Mouse (Mus musculus) neural tube, embryonic 14.5 days (tissue): Measurements from ENCODE around the gene Fcor. TPM values are rescaled to one million over a fixed set of nuclear protein-coding genes. Genes with fewer than 3 reads are reported as not detected.

ENCODE experiments used
- ATAC-seq: fragments of 200-750 bp; cut with Nextera tagmentation; 2 replicates; pipeline ENCODE4 v1.8.0; 2017; ENCODE audit warnings: low read depth, mild to moderate bottlenecking, moderate TSS enrichment, moderate library complexity
- H3K27ac ChIP-seq: fragments of 300-500 bp; sonication (generic); 2 replicates; pipeline ENCODE4 v1.5.1; 2014; ENCODE audit warnings: low read depth, mild to moderate bottlenecking, control low read depth, low read length, moderate library complexity, mixed read lengths
- H3K27me3 ChIP-seq: fragments of 300-500 bp; sonication (generic); 2 replicates; pipeline ENCODE4 v1.6.1; 2014; ENCODE audit warnings: low read length; ENCODE audit not compliant: control insufficient read depth, insufficient read depth
- H3K36me3 ChIP-seq: fragments of 300-500 bp; sonication (generic); 2 replicates; pipeline ENCODE4 v1.6.1; 2014; ENCODE audit warnings: low read length, mixed read lengths; ENCODE audit not compliant: control insufficient read depth, insufficient read depth
- H3K4me1 ChIP-seq: fragments of 300-500 bp; sonication (generic); 2 replicates; pipeline ENCODE4 v1.6.1; 2014; ENCODE audit warnings: low read length; ENCODE audit not compliant: control insufficient read depth, insufficient read depth
- H3K4me2 ChIP-seq: fragments of 300-500 bp; sonication (generic); 2 replicates; pipeline ENCODE4 v1.6.1; 2014; ENCODE audit warnings: mild to moderate bottlenecking, low read depth, low read length, control low read depth
- H3K4me3 ChIP-seq: fragments of 300-500 bp; sonication (generic); 2 replicates; pipeline ENCODE4 v1.5.1; 2014; ENCODE audit warnings: low read depth, low read length, control low read depth, mixed read lengths
- H3K9ac ChIP-seq: fragments of 300-500 bp; sonication (generic); replicated peaks from 2 replicates; pipeline ENCODE4 v1.6.1; 2014; ENCODE audit warnings: low read depth, mild to moderate bottlenecking, control low read depth, low read length, mixed read lengths
- H3K9me3 ChIP-seq: fragments of 300-500 bp; sonication (generic); 2 replicates; pipeline ENCODE4 v1.6.1; 2016; ENCODE audit warnings: low read length; ENCODE audit not compliant: control insufficient read depth
- WGBS: fragments of 180-500 bp; shearing (Covaris S2); extraction: QIAGEN DNeasy Blood & Tissue Kit; methylation state at CpG from one replicate; pipeline ENCODE4 v1.1.7; 2014; 5-methylcytosine and 5-hydroxymethylcytosine counted together
- polyA plus RNA-seq: library from polyadenylated mRNA; unstranded; fragments of >200 nt; fragmentation: Nextera tagmentation; extraction: Ambion mirVana; gene quantifications from 2 replicates; pipeline ENCODE4 v1.2.1, GENCODE M21; 2014

Gene Fcor
- polyA plus RNA-seq, 1 experiment from 2014 or later, result 27.6 TPM

GRCm38 (mm10) chr8:3679236-3679635, 7.1 kb upstream of the Fcor start:
- no peaks in the 10 kb centered on the region for H3K9me3 ChIP-seq
- no peak for ATAC-seq
- H3K36me3 ChIP-seq, result 0 out of 2 replicates have a peak, but pooled peaks cover 10% of the 10 kb centered on the region
- H3K9ac ChIP-seq, result no peak overlapping the region
- H3K27me3 ChIP-seq, result no peaks in the 10 kb centered on the region
- H3K4me2 ChIP-seq, result no peak overlapping the region
- H3K4me1 ChIP-seq, result peaks cover 9% of the 10 kb centered on the region; the same call in 1 of the 2 replicates
- no peak overlapping the region for H3K27ac ChIP-seq
- 97% methylated on average over 23 of the region's 23 CpGs for WGBS
- H3K4me3 ChIP-seq, result no peak overlapping the region

GRCm38 (mm10) chr8:3678831-3679230, 6.7 kb upstream of the Fcor start:
- Histone ChIP-seq H3K27me3 (no peaks in the 10 kb centered on the region), H3K36me3 (0 out of 2 replicates have a peak, but pooled peaks cover 10% of the 10 kb centered on the region), H3K9ac (no peak overlapping the region), H3K4me3 (no peak overlapping the region), H3K4me1 (peaks cover 9% of the 10 kb centered on the region; the same call in 1 of the 2 replicates), H3K27ac (no peak overlapping the region), H3K9me3 (no peaks in the 10 kb centered on the region), H3K4me2 (no peak overlapping the region)
- ATAC-seq, result no peak
- 97% methylated on average over 23 of the region's 23 CpGs for WGBS

DNA sequence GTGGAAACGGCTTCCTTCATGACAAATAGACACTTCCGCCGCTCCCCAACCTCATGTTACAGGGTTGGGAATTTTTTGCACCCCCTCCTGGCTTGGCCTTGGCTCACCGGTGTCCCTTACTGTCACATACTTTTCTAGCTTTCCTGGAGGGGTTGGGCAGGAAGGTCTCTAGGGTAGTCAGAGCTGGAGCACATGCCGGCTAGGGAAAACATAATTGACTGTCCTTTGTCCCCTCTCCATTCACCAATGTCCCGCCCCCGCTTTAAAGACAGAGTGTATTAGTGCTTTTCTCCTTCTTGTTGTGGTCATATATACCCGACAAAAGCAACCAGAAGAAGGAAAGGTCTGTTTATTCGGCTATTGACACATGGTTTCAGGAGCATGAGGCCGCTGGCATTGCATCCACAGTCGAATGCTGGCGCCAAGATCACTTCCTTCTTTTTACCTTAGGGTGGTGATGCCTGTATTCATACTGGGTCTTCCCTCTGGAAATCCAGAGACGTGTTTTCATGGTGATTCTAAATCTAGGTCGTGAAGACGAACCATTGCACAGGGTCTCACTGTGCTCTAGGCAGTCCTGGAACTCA, 4.9 kb upstream of the Fcor start:
- ATAC-seq, result 0 out of 2 replicates have a peak, but pooled peaks have one; percentile 1
- H3K4me3 ChIP-seq, result peak overlapping the region; percentile 93
- H3K4me2 ChIP-seq, result peak overlapping the region; percentile 89
- H3K9ac ChIP-seq, result peak overlapping the region; percentile 92
- no peaks in the 10 kb centered on the region for H3K27me3 ChIP-seq
- H3K36me3 ChIP-seq, result 0 out of 2 replicates have a peak, but pooled peaks cover 10% of the 10 kb centered on the region
- WGBS, result 3% methylated on average over 15 of the region's 15 CpGs
- H3K9me3 ChIP-seq, result no peaks in the 10 kb centered on the region
- peaks cover 9% of the 10 kb centered on the region; the same call in 1 of the 2 replicates for H3K4me1 ChIP-seq
- H3K27ac ChIP-seq, result peak overlapping the region; percentile 79

DNA sequence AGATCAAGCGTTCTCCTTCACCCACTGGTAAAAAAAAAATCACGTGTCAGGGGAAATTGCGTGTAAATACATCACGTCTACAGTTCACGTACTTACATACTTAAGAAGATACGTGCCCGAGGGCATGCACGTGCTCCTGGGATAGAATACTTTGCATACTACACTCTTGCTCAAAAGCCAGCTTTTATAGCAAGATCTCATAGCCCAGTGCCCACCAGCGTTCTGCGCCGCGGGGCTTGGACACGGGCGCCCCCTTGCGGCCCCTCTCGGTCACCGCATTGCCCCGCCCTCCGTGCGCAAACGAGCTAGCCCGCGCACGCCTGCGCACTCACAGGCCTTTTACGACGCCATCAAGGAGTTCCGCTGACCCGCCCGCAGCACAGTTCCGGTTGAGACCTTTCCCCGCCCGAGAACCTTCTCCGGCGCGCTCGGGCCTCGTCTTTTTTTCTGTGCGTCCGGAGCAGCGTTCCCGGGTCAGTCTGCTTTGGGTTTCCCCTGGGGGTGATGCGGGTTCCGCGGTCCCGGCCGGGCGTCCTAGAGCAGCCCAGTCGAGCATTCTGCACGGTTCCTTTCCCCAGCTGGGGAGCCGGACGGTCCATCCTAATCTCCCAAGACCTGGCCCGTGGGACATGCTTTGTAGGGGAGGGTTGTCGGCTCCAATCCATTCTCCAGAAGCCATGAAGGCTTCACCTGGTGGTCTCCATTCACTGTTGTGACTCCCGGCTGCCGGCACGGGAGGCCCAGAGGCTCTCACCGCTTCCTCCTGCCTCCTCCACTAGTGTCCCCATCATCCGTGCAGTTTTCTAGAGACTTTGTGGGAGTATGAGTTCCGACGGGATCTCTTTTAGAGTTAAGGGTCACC, 4.2 kb upstream of the Fcor start, which contains the start of gene Trappc5:
Trappc5 (plus strand) TSS at position 169 of the 862 bp plus-strand sequence.
- H3K27me3 ChIP-seq, result no peaks in the 10 kb centered on the region
- H3K9me3 ChIP-seq, result no peaks in the 10 kb centered on the region
- WGBS, result 1% methylated on average over 56 of the region's 61 CpGs
- H3K36me3 ChIP-seq, result 0 out of 2 replicates have a peak, but pooled peaks cover 10% of the 10 kb centered on the region
- H3K27ac ChIP-seq, result peak within 1 kb of the TSS; percentile 79
- H3K9ac ChIP-seq, result peak within 1 kb of the TSS; percentile 92
- peak within 1 kb of the TSS; percentile 89 for H3K4me2 ChIP-seq
- ATAC-seq, result peak; percentile 79
- peaks cover 9% of the 10 kb centered on the region; the same call in 1 of the 2 replicates for H3K4me1 ChIP-seq
- peak within 1 kb of the TSS; percentile 93 for H3K4me3 ChIP-seq

DNA sequence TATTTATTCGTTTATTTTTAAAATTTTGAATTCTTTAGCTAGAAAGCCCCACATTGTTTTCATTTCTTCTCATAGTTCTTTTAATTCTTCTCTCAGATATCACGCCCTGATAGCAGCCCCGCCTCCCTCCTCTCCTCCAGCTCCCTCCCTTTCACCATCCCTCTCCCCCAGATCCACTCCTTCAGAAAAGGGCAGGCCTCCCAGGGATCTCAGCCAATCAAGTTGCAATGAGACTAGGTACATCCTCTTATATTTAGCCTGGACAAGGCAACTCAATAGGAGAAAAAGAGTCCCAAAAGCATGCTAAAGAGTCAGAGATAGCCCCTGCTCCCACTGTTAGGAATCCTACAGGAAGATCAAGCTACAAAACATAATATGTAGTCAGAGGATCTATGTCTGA, 2.5 kb upstream of the Fcor start:
- Histone ChIP-seq H3K4me1 (peaks cover 9% of the 10 kb centered on the region; the same call in 1 of the 2 replicates), H3K36me3 (0 out of 2 replicates have a peak, but pooled peaks cover 8% of the 10 kb centered on the region), H3K27ac (no peak overlapping the region), H3K4me3 (no peak overlapping the region), H3K9ac (no peak overlapping the region), H3K9me3 (no peaks in the 10 kb centered on the region), H3K4me2 (no peak overlapping the region), H3K27me3 (no peaks in the 10 kb centered on the region)
- no peak for ATAC-seq
- 61% methylated on average over 3 of the region's 3 CpGs for WGBS

- Histone ChIP-seq H3K4me1 (no peaks in the 10 kb centered on the region), H3K4me3 (no peak overlapping the region), H3K9ac (no peak overlapping the region), H3K9me3 (no peaks in the 10 kb centered on the region), H3K36me3 (no peaks in the 10 kb centered on the region), H3K4me2 (no peak overlapping the region), H3K27me3 (no peaks in the 10 kb centered on the region), H3K27ac (no peak overlapping the region)
- WGBS, result 76% methylated on average over 2 of the region's 2 CpGs
- ATAC-seq, result no peak
These were observed 1.8 kb downstream of the Fcor start for GRCm38 (mm10) chr8:3670388-3670787.

DNA sequence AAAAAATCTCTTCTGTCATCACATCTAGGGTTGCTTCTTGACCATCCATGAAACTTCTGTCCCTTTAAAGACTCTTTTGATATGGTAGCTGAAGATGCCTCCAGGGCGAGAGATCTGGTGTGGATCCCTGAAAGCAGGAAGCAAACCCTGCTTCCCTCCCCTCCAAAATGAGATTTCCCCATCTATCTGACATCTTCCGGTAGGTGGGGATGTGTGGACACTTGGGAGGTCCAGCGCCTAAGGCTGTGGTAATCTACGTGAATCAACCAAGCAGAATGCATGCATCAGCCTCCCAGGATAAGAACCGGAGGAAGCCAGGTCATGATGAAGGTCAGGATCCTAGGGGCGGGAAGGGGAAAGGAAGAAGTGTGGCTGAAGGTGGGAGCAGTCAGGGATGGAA, 6.7 kb downstream of the Fcor start, which contains the start of gene Mcemp1:
Mcemp1 (plus strand) TSS at position 248 of the 400 bp plus-strand sequence.
- Histone ChIP-seq H3K4me1 (no peaks in the 10 kb centered on the region), H3K27ac (no peak within 1 kb of the TSS), H3K9ac (no peak within 1 kb of the TSS), H3K4me3 (no peak within 1 kb of the TSS), H3K36me3 (no peaks in the 10 kb centered on the region), H3K27me3 (no peaks in the 10 kb centered on the region), H3K4me2 (no peak within 1 kb of the TSS), H3K9me3 (no peaks in the 10 kb centered on the region)
- ATAC-seq, result no peak
- 79% methylated on average over 6 of the region's 6 CpGs for WGBS

- no peak overlapping the region for H3K4me2 ChIP-seq
- WGBS, result 63% methylated on average over 5 of the region's 5 CpGs
- no peaks in the 10 kb centered on the region for H3K9me3 ChIP-seq
- no peak for ATAC-seq
- no peaks in the 10 kb centered on the region for H3K27me3 ChIP-seq
- H3K4me3 ChIP-seq, result no peak overlapping the region
- H3K9ac ChIP-seq, result no peak overlapping the region
- H3K4me1 ChIP-seq, result no peaks in the 10 kb centered on the region
- H3K36me3 ChIP-seq, result no peaks in the 10 kb centered on the region
- H3K27ac ChIP-seq, result no peak overlapping the region
These were observed 7.8 kb downstream of the Fcor start for GRCm38 (mm10) chr8:3664405-3664804.

DNA sequence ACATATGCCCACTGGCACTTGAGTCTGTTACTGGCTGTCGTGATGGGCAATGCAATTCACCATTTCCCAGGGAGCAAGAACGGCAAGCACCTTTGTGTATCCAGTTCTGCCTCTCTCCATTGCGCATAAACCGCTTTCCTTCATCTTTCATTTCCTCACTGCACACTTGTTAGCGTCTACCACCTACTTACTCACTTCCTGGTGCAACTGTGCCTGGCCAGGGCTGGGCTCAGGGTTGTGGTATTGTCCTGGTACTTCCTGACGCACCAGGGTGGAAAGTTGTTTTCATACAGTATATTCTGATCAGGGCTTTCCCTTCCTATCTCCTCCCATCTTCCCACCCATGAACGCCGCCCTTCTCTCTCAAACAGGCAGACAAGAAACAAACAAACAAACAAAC, 11.3 kb downstream of the Fcor start:
- Histone ChIP-seq H3K4me2 (no peak overlapping the region), H3K36me3 (no peaks in the 10 kb centered on the region), H3K27me3 (no peaks in the 10 kb centered on the region), H3K4me1 (no peaks in the 10 kb centered on the region), H3K9ac (no peak overlapping the region), H3K4me3 (no peak overlapping the region), H3K27ac (no peak overlapping the region), H3K9me3 (no peaks in the 10 kb centered on the region)
- no peak for ATAC-seq
- WGBS, result 82% methylated on average over 8 of the region's 8 CpGs
